Mouse (Mus musculus): ENCODE measurements at regions not wholly inside any gene's neighbourhood (a gene's known extent, or its start where the extent isn't known, plus 50 kb on each side); places are given as distances from the start of the nearest gene placed in this dataset.

DNA sequence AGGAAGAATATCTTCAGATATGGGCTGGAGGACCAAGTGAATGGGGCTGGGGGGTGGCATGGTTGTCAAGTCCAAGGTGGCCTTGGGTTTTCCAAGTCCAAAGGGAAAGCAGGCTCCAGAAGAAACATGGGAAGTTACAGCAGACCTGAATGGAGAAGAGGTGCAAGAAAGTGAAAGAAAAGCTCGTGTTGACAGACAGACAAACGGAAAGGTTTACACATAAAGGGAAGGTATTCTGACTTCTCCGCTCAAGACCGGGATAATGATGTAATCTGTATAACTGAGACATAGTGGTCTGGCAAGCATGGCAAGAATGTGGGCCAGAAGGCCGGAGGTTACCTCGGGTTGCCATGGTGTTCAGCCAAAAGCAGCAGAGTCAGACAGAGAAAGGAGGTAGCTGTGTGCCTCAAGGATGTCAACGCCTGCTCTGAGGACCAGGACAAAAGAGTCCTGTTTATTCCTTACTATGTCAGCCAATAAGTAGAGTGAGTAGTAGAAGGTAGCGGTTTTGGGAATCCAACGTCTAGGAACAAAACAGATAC lies 50.8 kb upstream of the Elk3 start:
- DNase-seq, result no peak

DNA sequence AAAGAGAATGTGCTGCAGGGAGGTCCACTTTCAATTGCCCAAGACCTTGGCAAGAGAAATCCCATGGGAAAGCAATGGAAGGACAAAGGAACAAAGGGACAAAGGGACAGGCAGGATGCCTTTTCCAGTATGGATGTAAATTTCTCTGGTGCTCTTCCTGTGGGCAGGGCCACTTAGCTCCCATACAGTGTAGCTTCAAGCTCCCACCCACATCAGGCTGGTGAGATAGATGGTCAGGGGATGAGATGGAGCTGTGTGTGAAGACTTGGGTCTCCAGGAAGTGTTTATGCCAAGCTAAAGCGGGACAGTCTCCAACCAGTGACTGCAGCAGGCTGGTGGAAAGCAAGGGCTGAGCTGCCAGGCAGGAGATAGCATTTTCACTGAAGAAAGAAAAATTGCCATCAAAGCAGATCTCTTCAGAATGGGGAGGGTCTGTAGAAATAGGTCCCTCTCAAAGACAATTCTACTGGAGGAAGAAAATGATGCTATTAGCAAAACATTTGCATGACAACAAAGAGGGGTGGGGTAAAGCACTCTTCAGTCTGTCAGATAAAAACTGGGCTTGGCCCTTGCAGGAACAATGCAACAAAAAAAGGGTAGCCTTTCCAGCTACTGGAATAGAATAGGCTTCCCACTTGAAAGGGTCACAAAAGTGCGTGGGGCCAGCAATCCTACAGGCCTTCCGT lies 53.3 kb upstream of the Elk3 start:
- DNase-seq, result no peak

DNA sequence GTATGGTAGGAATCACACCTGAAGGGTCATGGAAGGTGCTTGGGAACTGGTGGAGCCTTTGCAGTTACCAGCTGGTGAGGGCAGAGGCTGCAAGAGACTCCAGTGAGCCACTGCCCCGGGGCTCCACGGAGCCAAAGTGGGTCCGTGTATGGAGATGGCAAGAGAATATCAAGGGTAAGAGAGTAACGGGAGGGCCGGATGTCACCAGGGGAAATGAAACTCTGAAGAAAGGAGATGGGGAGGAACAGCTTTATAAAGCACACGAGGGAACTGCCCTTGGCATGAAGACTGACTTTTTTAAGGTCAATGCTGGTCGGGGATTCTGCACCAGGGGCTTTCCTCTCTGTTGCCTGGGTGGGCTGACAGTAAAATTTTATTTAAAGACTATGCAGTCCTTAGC lies 53.9 kb upstream of the Elk3 start:
- DNase-seq, result no peak

DNA sequence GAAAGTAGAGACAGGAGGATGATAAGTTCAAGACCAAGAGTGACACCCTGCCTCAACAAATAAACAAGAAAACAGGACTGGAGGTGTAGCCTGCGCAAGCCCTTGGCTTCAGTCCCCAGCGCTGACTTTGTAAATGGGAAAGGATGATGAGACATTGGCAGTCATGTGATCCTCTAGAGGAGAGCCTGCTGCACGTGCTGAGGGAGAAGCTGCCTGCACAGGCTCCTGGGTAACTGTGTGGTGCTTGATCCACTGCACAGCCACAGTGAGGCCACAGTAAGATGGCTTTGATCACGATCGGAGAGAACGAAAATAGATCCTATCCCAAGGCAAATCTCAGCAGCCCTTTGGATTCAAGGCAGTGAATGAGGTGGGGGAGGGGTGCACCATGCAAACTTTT lies 54.4 kb upstream of the Elk3 start:
- no peak for DNase-seq

DNA sequence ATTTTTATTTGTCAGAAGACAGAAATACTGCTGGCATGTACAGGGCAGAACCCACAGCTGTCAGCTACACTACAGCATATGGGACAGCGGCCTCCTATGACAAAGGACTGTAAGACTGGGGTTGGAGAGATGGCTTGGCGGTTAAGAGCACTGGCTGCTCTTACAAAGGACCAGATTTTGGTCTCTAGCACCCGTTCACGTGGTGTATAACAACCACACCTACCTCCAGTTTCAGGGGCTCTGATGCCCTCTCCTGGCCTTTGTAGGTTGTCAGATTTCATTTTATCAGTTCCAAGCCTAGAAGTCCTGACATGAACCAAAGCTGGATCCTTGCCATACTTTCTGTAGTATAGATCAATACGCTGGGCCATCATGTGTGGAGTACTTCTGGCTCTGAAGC lies 54.9 kb upstream of the Elk3 start:
- no peak for DNase-seq

DNA sequence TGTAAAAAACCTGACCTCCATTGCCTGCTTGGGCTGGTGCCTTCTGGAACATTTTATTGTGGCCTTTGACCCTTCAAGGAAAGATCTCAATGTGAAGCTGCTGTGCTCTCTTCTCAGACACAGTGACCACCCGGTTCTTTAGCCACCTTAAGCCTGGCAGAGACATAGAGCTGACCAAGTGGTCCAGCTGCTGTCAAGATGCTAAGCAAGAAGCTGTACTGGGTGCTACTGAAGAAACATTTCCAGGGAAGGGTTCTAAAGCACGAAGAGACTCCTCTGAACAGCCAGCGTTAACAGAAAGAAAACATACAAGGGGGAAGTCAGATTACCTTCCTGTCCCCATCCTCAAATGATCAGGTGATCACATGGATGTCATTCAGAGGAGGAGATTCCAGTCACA lies 58.8 kb upstream of the Elk3 start:
- DNase-seq, result no peak

DNA sequence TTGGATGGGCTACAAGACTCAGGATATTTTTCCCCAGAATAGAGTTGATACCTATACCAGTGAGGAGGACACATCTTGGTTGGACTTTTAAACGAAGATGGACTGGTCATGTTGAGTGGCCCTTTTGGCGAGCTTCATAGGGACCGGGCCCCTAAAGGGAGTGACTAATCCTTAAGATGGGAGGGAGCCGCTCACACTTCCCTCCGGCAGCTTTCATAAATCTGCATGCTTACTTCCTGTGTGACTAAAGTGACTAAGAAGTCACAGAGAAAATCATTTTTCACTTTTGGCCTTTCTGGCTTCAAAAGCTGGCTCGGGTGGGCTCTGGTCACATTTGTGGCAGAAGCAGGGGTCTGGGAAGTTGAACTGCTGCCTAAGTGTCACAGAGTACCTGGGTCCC lies 59.4 kb upstream of the Elk3 start:
- no peak for DNase-seq

DNA sequence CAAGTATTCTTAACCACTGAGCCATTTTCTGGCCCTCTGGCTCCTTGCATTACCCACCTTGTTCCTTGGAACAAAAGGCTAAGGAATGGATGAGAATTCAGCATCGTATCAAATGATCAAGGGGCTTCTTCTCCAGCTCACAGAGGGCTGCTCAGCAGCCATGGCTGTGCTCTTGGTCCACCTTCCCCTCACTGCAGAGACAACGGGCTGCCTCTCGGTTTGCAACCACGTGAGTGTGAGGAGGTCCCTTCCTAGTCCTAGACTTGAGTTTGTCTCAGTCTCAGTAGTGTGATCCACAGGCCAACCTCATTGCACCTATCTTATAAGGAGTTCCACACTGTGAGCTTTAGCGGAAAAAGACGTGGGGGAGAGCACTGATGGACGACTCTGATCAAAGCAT lies 61.3 kb upstream of the Elk3 start:
- no peak for DNase-seq

DNA sequence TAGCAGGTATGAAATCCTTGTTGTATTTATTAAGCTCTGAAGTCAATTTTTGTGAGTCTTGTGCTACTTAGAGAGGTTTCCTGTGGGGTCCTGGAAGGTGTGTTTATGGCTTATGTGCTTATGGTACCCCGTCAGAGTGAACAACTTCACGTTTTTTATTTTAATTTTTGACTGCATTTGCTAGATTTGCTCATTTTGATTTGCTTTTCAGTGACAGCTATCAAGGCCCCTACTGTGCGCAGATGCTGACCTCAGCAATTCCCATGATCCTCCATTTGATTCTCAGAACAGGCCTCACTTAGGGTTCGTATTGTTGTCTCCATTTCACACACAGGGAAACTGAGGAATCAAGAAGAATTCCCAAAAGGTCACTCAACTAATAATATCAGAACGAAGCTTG lies 62.3 kb upstream of the Elk3 start:
- DNase-seq, result no peak

DNA sequence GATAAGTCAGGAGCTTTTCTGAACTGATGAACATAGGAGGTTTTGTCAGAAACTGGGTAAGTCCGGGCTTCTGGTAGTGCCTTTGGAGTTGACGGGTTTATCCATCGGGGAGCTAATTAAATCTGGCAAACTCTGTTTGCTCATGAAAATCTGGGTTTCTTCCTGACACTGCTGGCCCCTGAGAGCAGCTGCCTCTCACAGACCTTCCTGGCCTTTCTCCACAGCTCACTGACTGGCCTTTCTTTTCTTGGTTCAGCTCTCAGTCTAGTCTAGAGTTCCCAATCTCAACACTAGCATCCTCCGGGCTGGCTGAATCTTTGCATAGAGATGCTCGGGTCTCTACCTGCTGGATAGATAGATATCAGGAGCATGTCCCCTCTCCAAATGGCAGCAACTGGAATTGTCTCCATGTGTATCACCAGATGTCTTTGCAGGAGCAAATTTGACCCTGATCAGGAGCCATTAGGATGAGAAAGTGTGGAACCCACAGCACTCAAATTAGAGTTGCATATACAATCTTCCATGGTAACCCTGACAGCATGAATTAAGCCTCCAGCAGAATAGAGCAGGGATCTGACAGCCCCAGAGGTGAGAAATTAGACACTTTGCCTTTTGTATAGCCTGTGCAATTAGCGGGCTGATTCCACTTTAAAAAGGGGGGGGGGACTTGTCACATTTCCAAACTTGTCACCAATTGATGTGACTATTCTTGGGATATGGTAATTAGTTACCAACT lies 63.2 kb upstream of the Elk3 start:
- DNase-seq, result no peak

DNA sequence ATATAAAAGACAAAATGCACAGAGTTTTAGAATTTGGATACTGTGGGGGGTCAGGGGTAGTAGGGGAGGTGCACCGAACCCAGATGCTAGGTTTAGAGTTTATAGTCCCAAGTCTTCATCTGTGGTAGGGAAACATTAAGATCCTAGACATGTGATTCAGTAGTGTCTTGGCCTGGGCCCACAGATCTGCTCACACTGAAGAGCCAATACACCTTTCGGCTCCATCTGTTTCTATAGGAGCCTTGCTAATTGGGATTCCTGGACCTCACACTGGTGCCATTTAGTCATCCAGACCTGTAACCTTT lies 63.7 kb upstream of the Elk3 start:
- DNase-seq, result no peak

DNA sequence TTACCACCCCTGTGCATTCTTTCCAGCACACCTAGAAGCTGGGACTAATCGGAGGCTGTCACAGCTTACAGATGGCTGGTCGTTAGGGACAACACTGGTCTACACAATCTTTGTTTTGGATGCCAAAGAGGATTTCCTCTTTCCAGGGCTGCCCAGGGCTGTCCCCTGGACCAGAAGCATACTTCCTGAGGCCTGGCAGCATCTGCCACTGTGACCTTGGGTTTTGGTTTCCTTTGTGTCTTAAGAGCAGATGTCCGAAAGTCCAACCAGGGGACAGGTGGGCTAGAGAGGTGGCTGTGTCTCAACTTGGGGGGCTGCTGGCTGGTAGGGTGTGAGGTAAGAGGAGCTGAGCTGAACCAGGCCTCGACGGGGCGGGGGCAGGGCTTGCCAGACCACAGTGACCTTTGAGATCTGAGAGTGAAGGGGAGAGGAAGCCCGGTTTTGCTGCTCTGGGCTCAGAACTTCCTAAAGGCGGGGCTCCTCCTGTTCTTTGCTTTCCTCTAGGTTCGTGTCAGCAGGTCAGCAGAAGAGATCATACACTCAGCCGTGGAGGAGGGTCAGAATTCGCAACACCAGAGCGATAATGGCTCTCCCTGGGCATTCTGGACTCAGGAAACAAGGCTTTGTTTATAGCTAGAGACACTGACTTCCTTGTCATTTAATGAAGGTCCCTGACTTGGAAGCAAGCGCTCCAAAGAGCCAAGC lies 64.2 kb upstream of the Elk3 start:
- DNase-seq, result peak; percentile 39 to 64

DNA sequence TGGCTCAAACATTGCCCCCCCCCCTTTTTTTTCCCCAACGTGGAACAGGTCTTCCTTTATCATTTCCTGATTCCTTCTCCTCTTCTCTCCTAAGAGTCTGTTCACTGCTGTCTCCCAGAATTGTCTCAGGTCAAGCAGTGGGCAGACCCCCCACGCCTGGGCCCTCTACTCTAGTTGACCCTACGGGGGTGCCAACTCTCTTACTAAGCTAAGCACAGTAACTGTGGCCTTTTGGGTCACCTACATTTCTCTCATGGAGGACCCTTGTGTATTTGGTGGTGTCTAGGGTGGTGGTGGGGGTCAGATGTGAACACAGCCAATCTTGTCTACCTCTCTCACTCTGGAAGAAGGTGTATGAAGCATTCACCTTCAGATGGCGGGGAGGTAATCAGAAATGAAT lies 64.8 kb upstream of the Elk3 start:
- no peak for DNase-seq

DNA sequence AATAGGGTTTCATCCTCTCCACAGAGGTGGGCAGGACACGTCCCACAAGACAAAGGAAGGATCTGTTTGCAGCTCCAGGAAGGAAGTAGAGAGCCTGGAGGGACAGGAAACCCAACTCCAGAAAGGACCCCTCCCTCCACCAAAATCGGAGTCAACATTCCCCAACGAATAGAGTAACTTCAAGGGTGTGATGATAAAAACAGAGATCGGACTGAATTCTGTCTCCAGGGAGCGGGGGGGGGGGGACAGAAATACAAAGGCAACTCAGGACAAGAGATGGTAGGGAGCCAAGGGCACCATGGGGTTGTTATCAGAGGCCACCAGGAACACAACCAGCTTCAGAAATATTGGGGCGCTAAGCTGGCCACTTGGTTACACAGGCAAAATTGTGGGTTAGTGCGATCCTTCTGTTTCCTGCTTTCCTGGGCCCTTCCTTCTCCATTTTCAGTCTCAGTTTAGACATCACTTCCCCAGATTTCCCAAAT lies 65.6 kb upstream of the Elk3 start:
- no peak for DNase-seq

DNA sequence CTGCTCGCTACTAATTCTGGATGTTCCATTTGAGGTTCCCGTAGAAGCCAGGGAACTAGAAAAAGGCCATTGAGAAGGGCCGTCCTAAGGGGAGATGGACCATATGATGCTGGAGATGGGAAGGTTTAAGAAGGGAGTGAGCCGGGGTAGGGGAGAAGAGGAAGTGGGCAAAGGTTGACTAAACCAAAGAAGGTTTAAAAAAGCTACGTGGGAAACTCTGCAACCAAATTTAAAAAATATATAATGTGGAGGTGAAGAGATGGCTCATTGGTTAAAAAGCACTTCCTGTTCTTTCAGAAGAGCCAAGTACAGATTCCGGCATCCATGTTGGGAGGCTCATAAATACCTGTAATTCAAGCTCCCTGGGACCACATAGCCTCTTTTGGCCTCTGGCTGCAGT lies 63.9 kb upstream of the Lta4h start:
- DNase-seq, result no peak

DNA sequence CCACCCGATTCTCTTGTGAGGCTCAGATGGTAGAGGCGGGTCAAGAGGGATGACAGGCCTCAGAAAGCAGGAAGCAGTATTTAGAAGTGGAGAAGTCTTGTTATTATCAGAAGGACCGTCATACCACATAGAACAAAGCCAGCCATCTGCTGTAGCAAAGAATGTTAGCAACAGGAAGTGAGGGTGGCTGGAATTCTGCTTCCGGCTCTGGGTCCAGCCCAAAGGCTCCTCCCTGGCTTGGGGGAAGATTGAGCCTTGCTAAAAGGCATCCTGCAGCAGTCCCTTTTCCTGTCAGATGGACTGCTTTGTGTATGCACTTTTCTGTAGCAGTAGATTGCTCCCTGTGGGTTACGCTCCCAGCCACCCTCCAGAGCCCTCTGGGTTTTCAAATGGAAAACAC lies 61.9 kb upstream of the Lta4h start:
- peak; percentile 30 to 51 for DNase-seq

DNA sequence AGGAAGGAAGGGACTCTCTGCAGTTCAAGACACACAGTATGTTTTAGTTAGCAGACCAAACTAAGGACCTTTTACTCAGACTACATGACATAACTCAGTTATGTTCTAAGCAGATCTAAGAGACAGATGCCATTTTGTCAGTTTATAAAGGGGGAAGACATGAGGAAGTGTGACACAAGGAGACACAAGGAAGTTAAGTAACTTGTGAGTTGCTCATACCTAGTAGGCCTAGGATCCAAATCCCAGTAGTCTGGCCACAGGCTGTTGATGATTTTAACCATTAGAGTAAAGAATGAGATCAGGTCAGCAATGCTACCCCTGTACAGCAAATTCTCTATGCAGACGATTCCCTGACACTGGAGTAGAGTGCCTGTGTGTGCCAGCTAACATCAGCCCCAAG lies 59.3 kb upstream of the Lta4h start:
- DNase-seq, result no peak

DNA sequence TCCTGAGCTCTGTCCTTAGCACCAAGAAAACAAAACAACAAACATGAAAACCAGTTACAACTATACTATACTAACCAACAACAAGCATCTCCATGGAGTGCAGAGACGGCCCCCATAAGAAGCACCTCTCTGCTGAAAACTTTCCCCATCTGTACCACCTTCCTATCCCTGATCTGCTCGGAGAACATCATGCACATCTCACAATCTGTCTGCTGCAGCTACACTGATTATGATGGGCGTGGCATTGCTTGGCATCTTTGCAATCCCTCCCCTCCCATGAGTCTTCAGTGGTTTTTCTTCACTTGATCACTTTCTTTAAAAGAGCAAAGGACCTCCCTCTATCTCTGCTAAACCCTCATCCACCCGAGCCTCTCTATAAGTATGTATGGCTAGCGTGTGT lies 55.5 kb upstream of the Lta4h start:
- DNase-seq, result no peak

DNA sequence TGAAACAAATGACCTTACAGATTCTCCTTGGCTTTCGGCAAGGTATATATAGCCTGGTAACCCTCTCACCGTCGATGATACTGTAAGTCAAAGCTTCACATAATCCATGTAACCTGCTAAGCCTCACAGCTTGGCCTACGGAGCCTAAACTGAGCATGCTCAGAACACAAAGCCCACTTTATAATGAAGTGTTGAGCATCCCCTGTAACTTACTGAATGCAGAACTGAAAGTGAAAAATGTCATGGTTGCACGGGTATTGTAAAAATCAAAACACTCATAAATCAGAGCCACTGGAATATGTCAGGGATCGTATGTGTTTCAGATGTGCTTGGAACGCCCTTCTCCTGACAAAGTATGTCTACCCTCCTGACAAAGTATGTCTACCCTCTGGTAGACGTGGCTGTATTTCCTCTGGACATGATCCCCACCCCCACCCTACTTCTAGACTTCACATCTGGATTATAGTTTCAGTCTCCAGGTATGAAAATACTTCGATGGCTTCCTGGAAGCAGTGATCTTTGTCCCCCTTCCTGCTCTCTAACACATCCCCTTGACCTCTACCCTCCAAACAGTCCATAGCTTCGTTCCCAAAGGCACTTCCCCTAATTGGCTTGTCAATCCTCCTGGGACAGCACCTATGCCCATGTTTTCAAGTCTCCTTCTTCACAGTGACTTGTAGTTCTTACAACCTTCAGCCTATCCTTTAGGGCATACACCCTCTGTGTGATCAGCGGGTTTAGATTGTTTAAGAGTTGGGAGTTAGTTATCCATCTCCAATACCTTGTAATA lies 54.5 kb upstream of the Lta4h start:
- DNase-seq, result no peak

DNA sequence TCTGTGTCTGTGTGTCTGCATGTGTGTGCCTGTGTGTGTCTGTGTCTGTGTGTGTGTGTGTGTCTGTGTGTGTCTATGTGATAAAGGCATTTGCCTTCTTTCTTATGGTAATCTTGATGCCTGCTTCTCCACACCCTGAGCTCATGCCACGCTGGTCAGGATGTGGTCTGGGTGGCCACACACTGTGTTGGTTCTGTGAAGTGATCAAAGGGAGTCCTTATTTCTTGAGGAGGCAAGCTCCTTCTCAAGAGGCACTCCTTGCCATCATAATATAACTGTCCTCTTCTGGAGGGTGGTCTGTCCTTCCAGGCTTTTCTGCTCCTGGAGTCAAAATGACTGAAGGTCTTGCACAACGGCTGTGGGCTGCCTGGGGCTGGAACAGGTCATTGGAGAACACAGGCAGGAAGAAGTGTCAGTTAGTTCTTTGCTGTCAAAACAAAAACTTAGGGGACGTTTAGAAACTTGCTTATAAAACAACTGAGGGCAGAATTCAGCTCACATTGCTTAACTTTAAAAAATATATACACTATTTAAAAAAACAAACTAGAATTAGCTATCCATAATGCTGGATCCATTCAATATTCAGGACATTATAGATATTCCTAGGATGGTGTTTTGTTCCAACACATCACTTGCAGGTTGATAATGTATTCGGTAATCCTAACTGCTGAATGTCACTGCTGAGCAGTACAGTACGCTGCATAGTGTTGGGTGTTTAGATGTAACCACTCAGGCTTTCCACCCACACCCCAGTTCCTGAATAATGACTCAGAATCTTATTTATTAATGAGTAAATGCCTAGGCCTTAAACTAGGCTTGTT lies 50.3 kb upstream of the Lta4h start:
- DNase-seq, result no peak

Measured in kidney, postnatal 4 days (tissue).